Mouse (Mus musculus) CH12.LX (cell line): ENCODE data around the gene Klhl26. TPM values are rescaled to one million over a fixed set of nuclear protein-coding genes. Genes with fewer than 3 reads are reported as not detected.

Experiments used
- DNase-seq: peaks from one replicate; pipeline ENCODE4 v3.0.0-alpha.2; 2013; ENCODE audit errors: extremely low read depth
- H3K27ac ChIP-seq: 2 replicates; pipeline ENCODE4 v1.5.1; 2012; ENCODE audit warnings: low read depth, mild to moderate bottlenecking, control low read depth, moderate library complexity; ENCODE audit not compliant: insufficient read depth
- H3K27me3 ChIP-seq: replicated peaks from 2 replicates; pipeline ENCODE3; 2012; ENCODE audit warnings: inconsistent platforms
- H3K36me3 ChIP-seq, 2 experiments: replicated peaks in 1 of 2; 2 replicates each; pipeline versions ENCODE3 to v1.6.1; 2012; ENCODE audit warnings: inconsistent platforms in 1 of 2, low read length in 1 of 2, mild to moderate bottlenecking in 1 of 2, mixed read lengths in 1 of 2, moderate library complexity in 1 of 2; ENCODE audit not compliant: control insufficient read depth in 1 of 2, insufficient read depth in 1 of 2
- H3K4me1 ChIP-seq, 2 experiments: 2 replicates each; pipeline ENCODE4 v1.6.1; 2012; ENCODE audit warnings: inconsistent platforms in 1 of 2, moderate library complexity in 1 of 2; ENCODE audit not compliant: insufficient read depth in 2 of 2, control insufficient read depth in 1 of 2
- H3K4me2 ChIP-seq: 2 replicates; pipeline ENCODE4 v1.6.1; 2012; ENCODE audit warnings: low read depth, mild to moderate bottlenecking, control low read depth; ENCODE audit not compliant: poor library complexity, insufficient read depth, severe bottlenecking
- H3K4me3 ChIP-seq, 3 experiments: fragments of 150-350 bp in 1 of 3; sonication (generic) in 1 of 3; replicated peaks in 1 of 3; 2 replicates each; pipeline versions ENCODE3 to v1.5.1; 2011 to 2012; ENCODE audit warnings: low read depth in 2 of 3, low read length in 2 of 3, mild to moderate bottlenecking in 2 of 3, moderate library complexity in 2 of 3, control low read depth in 1 of 3, improper control_type of control experiment in 1 of 3, inconsistent platforms in 1 of 3, mixed read lengths in 1 of 3; ENCODE audit not compliant: poor library complexity in 1 of 3
- H3K79me2 ChIP-seq: replicated peaks from 2 replicates; pipeline ENCODE4 v1.6.1; 2012; ENCODE audit warnings: mild to moderate bottlenecking, moderate library complexity; ENCODE audit not compliant: control insufficient read depth, poor library complexity, insufficient read depth, severe bottlenecking; ENCODE audit errors: extremely low read depth
- H3K9ac ChIP-seq: 2 replicates; pipeline ENCODE4 v1.6.1; 2012; ENCODE audit warnings: low read depth, mild to moderate bottlenecking, control low read depth, moderate library complexity; ENCODE audit not compliant: insufficient read depth
- H3K9me3 ChIP-seq: replicated peaks from 2 replicates; pipeline ENCODE3; 2012; ENCODE audit warnings: low read length, inconsistent platforms, mixed read lengths
- BHLHE40 ChIP-seq: IDR thresholded peaks from 2 replicates; pipeline ENCODE4 v1.6.1; 2011; ENCODE audit warnings: mild to moderate bottlenecking, low read depth, low read length, improper control_type of control experiment
- CHD1 ChIP-seq: IDR thresholded peaks from 2 replicates; pipeline ENCODE4 v1.6.1; 2012; ENCODE audit warnings: low read depth, low read length, improper control_type of control experiment, inconsistent platforms
- CHD2 ChIP-seq: IDR thresholded peaks from 2 replicates; pipeline ENCODE4 v1.6.1; 2011; ENCODE audit warnings: low read length, improper control_type of control experiment
- CTCF ChIP-seq, 2 experiments: IDR thresholded peaks in 1 of 2; conservative IDR thresholded peaks in 1 of 2; 2 replicates each; pipeline ENCODE4 v1.5.1; 2011 to 2012; ENCODE audit warnings: low read depth in 2 of 2, low read length in 2 of 2, improper control_type of control experiment in 1 of 2, inconsistent platforms in 1 of 2, mild to moderate bottlenecking in 1 of 2, moderate library complexity in 1 of 2
- E2F4 ChIP-seq: IDR thresholded peaks from 2 replicates; pipeline ENCODE4 v1.6.1; 2011; ENCODE audit warnings: low read depth, low read length, improper control_type of control experiment; ENCODE audit not compliant: insufficient replicate concordance
- ELF1 ChIP-seq: IDR thresholded peaks from 2 replicates; pipeline ENCODE4 v1.6.1; 2014; ENCODE audit warnings: low read depth, mild to moderate bottlenecking, inconsistent platforms, low read length, improper control_type of control experiment
- EP300 ChIP-seq: IDR thresholded peaks from 2 replicates; pipeline ENCODE4 v1.6.1; 2011; ENCODE audit warnings: low read length, improper control_type of control experiment
- ETS1 ChIP-seq: conservative IDR thresholded peaks from 2 replicates; pipeline ENCODE4 v1.6.1; 2012; ENCODE audit warnings: low read depth, mild to moderate bottlenecking, inconsistent platforms, low read length, improper control_type of control experiment, moderate library complexity
- GABPA ChIP-seq: IDR thresholded peaks from 2 replicates; pipeline ENCODE4 v1.6.1; 2012; ENCODE audit warnings: low read depth, low read length, improper control_type of control experiment, inconsistent platforms; ENCODE audit not compliant: insufficient replicate concordance
- HCFC1 ChIP-seq: IDR thresholded peaks from 2 replicates; pipeline ENCODE4 v1.6.1; 2012; ENCODE audit warnings: low read depth, mild to moderate bottlenecking, inconsistent platforms, low read length, improper control_type of control experiment
- IRF4 ChIP-seq: IDR thresholded peaks from 2 replicates; pipeline ENCODE4 v1.6.1; 2014; ENCODE audit warnings: low read depth, mild to moderate bottlenecking, inconsistent platforms, low read length, improper control_type of control experiment
- JUN ChIP-seq: IDR thresholded peaks from 2 replicates; pipeline ENCODE4 v1.6.1; 2011; ENCODE audit warnings: low read depth, mild to moderate bottlenecking, low read length, improper control_type of control experiment, moderate library complexity; ENCODE audit not compliant: insufficient read depth
- JUND ChIP-seq: conservative IDR thresholded peaks from 2 replicates; pipeline ENCODE4 v1.6.1; 2011; ENCODE audit warnings: low read depth, low read length, improper control_type of control experiment
- KAT2A ChIP-seq: IDR thresholded peaks from 2 replicates; pipeline ENCODE4 v1.6.1; 2012; ENCODE audit warnings: low read length, improper control_type of control experiment, inconsistent platforms; ENCODE audit not compliant: insufficient replicate concordance
- MAFK ChIP-seq: IDR thresholded peaks from 2 replicates; pipeline ENCODE4 v1.6.1; 2011; ENCODE audit warnings: low read length, improper control_type of control experiment; ENCODE audit not compliant: insufficient replicate concordance
- MAX ChIP-seq: IDR thresholded peaks from 2 replicates; pipeline ENCODE4 v1.6.1; 2011; ENCODE audit warnings: low read length, improper control_type of control experiment
- MAZ ChIP-seq: IDR thresholded peaks from 2 replicates; pipeline ENCODE4 v1.6.1; 2012; ENCODE audit warnings: low read depth, mild to moderate bottlenecking, inconsistent platforms, low read length, improper control_type of control experiment, moderate library complexity
- MEF2A ChIP-seq: IDR thresholded peaks from 2 replicates; pipeline ENCODE4 v1.6.1; 2014; ENCODE audit warnings: low read depth, mild to moderate bottlenecking, inconsistent platforms, low read length, improper control_type of control experiment, borderline replicate concordance
- MXI1 ChIP-seq: IDR thresholded peaks from 2 replicates; pipeline ENCODE4 v1.6.1; 2011; ENCODE audit warnings: mild to moderate bottlenecking, low read depth, low read length, improper control_type of control experiment
- MYC ChIP-seq: IDR thresholded peaks from 2 replicates; pipeline ENCODE4 v1.6.1; 2011; ENCODE audit warnings: low read depth, mild to moderate bottlenecking, improper control_type of control experiment, low read length
- NELFE ChIP-seq: IDR thresholded peaks from 2 replicates; pipeline ENCODE4 v1.6.1; 2011; ENCODE audit warnings: low read depth, low read length, improper control_type of control experiment
- NRF1 ChIP-seq: IDR thresholded peaks from 2 replicates; pipeline ENCODE4 v1.6.1; 2014; ENCODE audit warnings: low read depth, mild to moderate bottlenecking, inconsistent platforms, low read length, improper control_type of control experiment, moderate library complexity
- PAX5 ChIP-seq: IDR thresholded peaks from 2 replicates; pipeline ENCODE4 v1.6.1; 2012; ENCODE audit warnings: low read length, inconsistent platforms, mixed read lengths
- POLR2A ChIP-seq: IDR thresholded peaks from 2 replicates; pipeline ENCODE4 v1.6.1; 2011; ENCODE audit warnings: low read depth, mild to moderate bottlenecking, improper control_type of control experiment, low read length
- POLR2AphosphoS2 ChIP-seq: IDR thresholded peaks from 2 replicates; pipeline ENCODE4 v1.6.1; 2011; ENCODE audit warnings: low read depth, low read length, improper control_type of control experiment
- RAD21 ChIP-seq: IDR thresholded peaks from 2 replicates; pipeline ENCODE4 v1.6.1; 2011; ENCODE audit warnings: low read depth, mild to moderate bottlenecking, low read length, improper control_type of control experiment, moderate library complexity
- RCOR1 ChIP-seq: conservative IDR thresholded peaks from 2 replicates; pipeline ENCODE4 v1.6.1; 2012; ENCODE audit warnings: low read depth, mild to moderate bottlenecking, inconsistent platforms, low read length, improper control_type of control experiment
- SIN3A ChIP-seq: IDR thresholded peaks from 2 replicates; pipeline ENCODE4 v1.6.1; 2012; ENCODE audit warnings: low read length, improper control_type of control experiment, inconsistent platforms
- SMC3 ChIP-seq: IDR thresholded peaks from 2 replicates; pipeline ENCODE4 v1.6.1; 2011; ENCODE audit warnings: low read depth, low read length, improper control_type of control experiment
- TBP ChIP-seq: conservative IDR thresholded peaks from 2 replicates; pipeline ENCODE4 v1.6.1; 2011; ENCODE audit warnings: low read depth, low read length, improper control_type of control experiment
- TCF12 ChIP-seq: IDR thresholded peaks from 2 replicates; pipeline ENCODE4 v1.6.1; 2014; ENCODE audit warnings: low read depth, mild to moderate bottlenecking, inconsistent platforms, low read length, improper control_type of control experiment
- UBTF ChIP-seq: IDR thresholded peaks from 2 replicates; pipeline ENCODE4 v1.6.1; 2012; ENCODE audit warnings: low read depth, mild to moderate bottlenecking, inconsistent platforms, low read length, improper control_type of control experiment, moderate library complexity
- USF1 ChIP-seq: IDR thresholded peaks from 2 replicates; pipeline ENCODE4 v1.6.1; 2014; ENCODE audit warnings: low read depth, mild to moderate bottlenecking, inconsistent platforms, low read length, improper control_type of control experiment
- USF2 ChIP-seq: conservative IDR thresholded peaks from 2 replicates; pipeline ENCODE4 v1.6.1; 2011; ENCODE audit warnings: low read depth, low read length, improper control_type of control experiment
- ZC3H11A ChIP-seq: IDR thresholded peaks from 2 replicates; pipeline ENCODE4 v1.6.1; 2012; ENCODE audit warnings: low read depth, mild to moderate bottlenecking, inconsistent platforms, low read length, improper control_type of control experiment
- ZKSCAN1 ChIP-seq: IDR thresholded peaks from 2 replicates; pipeline ENCODE4 v1.6.1; 2012; ENCODE audit warnings: low read depth, inconsistent platforms, low read length, improper control_type of control experiment, borderline replicate concordance
- ZMIZ1 ChIP-seq: IDR thresholded peaks from 2 replicates; pipeline ENCODE4 v1.6.1; 2012; ENCODE audit warnings: low read depth, mild to moderate bottlenecking, inconsistent platforms, low read length, improper control_type of control experiment
- ZNF384 ChIP-seq: IDR thresholded peaks from 2 replicates; pipeline ENCODE4 v1.6.1; 2012; ENCODE audit warnings: low read depth, low read length, improper control_type of control experiment, inconsistent platforms
- dilution Hi-C: fragments of 300-500 bp; cut with MboI; formaldehyde crosslinking; loops from 2 replicates; pipeline ENCODE4 v1.14.3; 2020; ENCODE audit warnings: low sequenced_read_pairs; ENCODE audit not compliant: extremely low pct_unique_long_range_greater_than_20kb, extremely low pct_ligation_motif_present
- in situ Hi-C: fragments of 300-500 bp; cut with MboI; formaldehyde crosslinking; loops from 3 replicates; pipeline ENCODE4 v1.14.3; 2019; ENCODE audit warnings: low sequenced_read_pairs, low pct_ligation_motif_present, low pct_unique_long_range_greater_than_20kb, mixed read lengths
- polyA plus RNA-seq: library from polyadenylated mRNA; unstranded; fragments of >175 nt; gene quantifications from 2 replicates; pipeline ENCODE4 v1.2.1, GENCODE M21; 2012; ENCODE audit warnings: low read depth; ENCODE audit not compliant: insufficient read length
- total RNA-seq, 2 experiments: library from RNA; depleted of rRNA; stranded (reverse); fragments of 300-350 nt in 1 of 2; fragments of >200 nt in 1 of 2; gene quantifications; 2 replicates each; pipeline ENCODE4 v1.2.3; 2012 to 2014

Klhl26 gene
- total and polyA plus RNA-seq, 3 experiments, result 4.7 to 15.6 (median 6.0) TPM

- peak; percentile 96 for DNase-seq
- Histone ChIP-seq H3K9ac (peak within 1 kb of the TSS; percentile 91), H3K4me3 (peak within 1 kb of the TSS; percentile 55 to 74 (median 61)), H3K9me3 (no peaks in the 10 kb centered on the region), H3K36me3 (peaks cover 21 to 46% of the 10 kb centered on the region in 2 experiments), H3K79me2 (peaks cover 28% of the 10 kb centered on the region), H3K4me1 (peaks cover 18 to 44% of the 10 kb centered on the region in 2 experiments), H3K4me2 (peak within 1 kb of the TSS; percentile 89), H3K27ac (peak within 1 kb of the TSS; percentile 70), H3K27me3 (no peaks in the 10 kb centered on the region)
- dilution Hi-C loops (no loop called here), in situ Hi-C loops (loop anchor here (10.0 kb wide), 1 partner anchor 92 kb away; no protein-coding TSS in a partner anchor)
- TF ChIP-seq RAD21, result no peak; the same call in 1 of the 2 replicates
- TF ChIP-seq SIN3A, result peak; percentile 88; the same call in 1 of the 2 replicates
- peak; percentile 56 for TF ChIP-seq NRF1
- no peak for TF ChIP-seq JUND
- 0 out of 2 replicates have a peak, but pooled peaks have one; percentile 13 for TF ChIP-seq BHLHE40
- TF ChIP-seq MEF2A, result no peak; the same call in 1 of the 2 replicates
- TF ChIP-seq MXI1, result peak; percentile 75
- no peak; the same call in 1 of the 2 replicates for TF ChIP-seq ZKSCAN1
- no peak; the same call in 1 of the 2 replicates for TF ChIP-seq UBTF
- peak; percentile 39; the same call in 1 of the 2 replicates for TF ChIP-seq ELF1
- TF ChIP-seq CHD2, result peak; percentile 71
- TF ChIP-seq ETS1, result no peak
- no peak for TF ChIP-seq IRF4
- peak; percentile 85 for TF ChIP-seq ZMIZ1
- TF ChIP-seq POLR2AphosphoS2, result peak; percentile 96; the same call in 1 of the 2 replicates
- TF ChIP-seq ZNF384, result peak; percentile 98
- no peak; the same call in 1 of the 2 replicates for TF ChIP-seq SMC3
- TF ChIP-seq HCFC1, result peak; percentile 79
- peak; percentile 69 for TF ChIP-seq POLR2A
- no peak; the same call in 1 of the 2 replicates for TF ChIP-seq RCOR1
- no peak for TF ChIP-seq JUN
- TF ChIP-seq CTCF (conservative IDR thresholded peaks at IDR 0.05 in 1 of 2, IDR thresholded peaks at IDR 0.05 in 1 of 2; ENCODE audit: low read depth in 2 of 2, low read length in 2 of 2), result peak in 1 of 2 experiments; percentile 78; a peak in 2 of 4 replicates
- TF ChIP-seq GABPA, result peak; percentile 32; the same call in 1 of the 2 replicates
- no peak for TF ChIP-seq PAX5
- no peak; the same call in 1 of the 2 replicates for TF ChIP-seq CHD1
- TF ChIP-seq TBP, result no peak
- TF ChIP-seq ZC3H11A, result no peak
- no peak; the same call in 1 of the 2 replicates for TF ChIP-seq TCF12
- TF ChIP-seq EP300, result no peak
- TF ChIP-seq MYC, result 0 out of 2 replicates have a peak, but pooled peaks have one; percentile 8
- peak; percentile 84 for TF ChIP-seq MAZ
- no peak for TF ChIP-seq USF1
- no peak for TF ChIP-seq MAFK
- TF ChIP-seq KAT2A, result peak; percentile 60; the same call in 1 of the 2 replicates
- no peak for TF ChIP-seq E2F4
- no peak for TF ChIP-seq NELFE
- TF ChIP-seq MAX, result no peak
- TF ChIP-seq USF2, result no peak
These were observed 29.7 kb upstream of the Klhl26 start, which contains the start of gene Rex1bd for GRCm38 (mm10) chr8:70506328-70507026. Gene Rex1bd, minus strand, starts transcription at chr8:70506752.
